Mouse (Mus musculus) stomach, embryonic 16.5 days (tissue): ENCODE data around the gene N4bp1. TPM values are rescaled to one million over a fixed set of nuclear protein-coding genes. Genes with fewer than 3 reads are reported as not detected.

Experiments
- ATAC-seq: fragments of 200-750 bp; cut with Nextera tagmentation; 2 replicates; pipeline ENCODE4 v1.8.0; 2017; ENCODE audit warnings: moderate number of reproducible peaks, moderate TSS enrichment; ENCODE audit not compliant: insufficient read depth, low FRiP score
- H3K27ac ChIP-seq: fragments of 300-500 bp; sonication (generic); 2 replicates; pipeline ENCODE4 v1.5.1; 2014; ENCODE audit warnings: low read length
- H3K27me3 ChIP-seq: fragments of 300-500 bp; sonication (generic); 2 replicates; pipeline ENCODE4 v1.6.1; 2014; ENCODE audit warnings: low read length, control low read depth, mixed read lengths; ENCODE audit not compliant: control insufficient read depth, insufficient read depth
- H3K36me3 ChIP-seq: fragments of 300-500 bp; sonication (generic); 2 replicates; pipeline ENCODE4 v1.6.1; 2014; ENCODE audit warnings: low read length; ENCODE audit not compliant: control insufficient read depth, insufficient read depth
- H3K4me1 ChIP-seq: fragments of 300-500 bp; sonication (generic); 2 replicates; pipeline ENCODE4 v1.6.1; 2014; ENCODE audit warnings: low read length, control low read depth, mixed read lengths; ENCODE audit not compliant: control insufficient read depth, insufficient read depth
- H3K4me2 ChIP-seq: fragments of 300-500 bp; sonication (generic); 2 replicates; pipeline ENCODE4 v1.6.1; 2014; ENCODE audit warnings: low read depth, low read length, mixed read lengths
- H3K4me3 ChIP-seq: fragments of 300-500 bp; sonication (generic); replicated peaks from 2 replicates; pipeline ENCODE4 v1.5.1; 2014; ENCODE audit warnings: mild to moderate bottlenecking, low read length
- H3K9ac ChIP-seq: fragments of 300-500 bp; sonication (generic); 2 replicates; pipeline ENCODE4 v1.6.1; 2014; ENCODE audit warnings: low read length
- H3K9me3 ChIP-seq: fragments of 300-500 bp; sonication (generic); replicated peaks from 2 replicates; pipeline ENCODE4 v1.6.1; 2016; ENCODE audit warnings: low read length, control low read depth; ENCODE audit not compliant: control insufficient read depth
- WGBS: fragments of 180-500 bp; shearing (Covaris S2); extraction: QIAGEN DNeasy Blood & Tissue Kit; methylation state at CpG from one replicate; pipeline ENCODE4 v1.1.7; 2014; 5-methylcytosine and 5-hydroxymethylcytosine counted together
- polyA plus RNA-seq: library from polyadenylated mRNA; unstranded; fragments of >200 nt; fragmentation: Nextera tagmentation; extraction: Ambion mirVana; gene quantifications from 2 replicates; pipeline ENCODE4 v1.2.1, GENCODE M21; 2015

The N4bp1 gene
- polyA plus RNA-seq, 1 experiment from 2014 or later, result 6.8 TPM

- no peak for ATAC-seq
- H3K4me3 ChIP-seq, result no peak overlapping the region
- H3K27ac ChIP-seq, result no peak overlapping the region
- H3K36me3 ChIP-seq, result peaks cover 3% of the 10 kb centered on the region; the same call in 1 of the 2 replicates
- H3K4me2 ChIP-seq, result no peak overlapping the region
- H3K9me3 ChIP-seq, result no peaks in the 10 kb centered on the region
- no peaks in the 10 kb centered on the region for H3K27me3 ChIP-seq
- H3K4me1 ChIP-seq, result peaks cover 6% of the 10 kb centered on the region; the same call in 1 of the 2 replicates
- H3K9ac ChIP-seq, result no peak overlapping the region
- 87% methylated on average over 8 of the region's 8 CpGs for WGBS
Observed at GRCm38 (mm10) chr8:86853266-86853988, 31.6 kb downstream of the N4bp1 start.

GRCm38 (mm10) chr8:86852491-86852890 lies 32.6 kb downstream of the N4bp1 start:
- WGBS, result 93% methylated on average over 3 of the region's 3 CpGs
- Histone ChIP-seq H3K27me3 (no peaks in the 10 kb centered on the region), H3K4me3 (no peak overlapping the region), H3K4me2 (no peak overlapping the region), H3K9me3 (no peaks in the 10 kb centered on the region), H3K4me1 (peaks cover 6% of the 10 kb centered on the region; the same call in 1 of the 2 replicates), H3K27ac (no peak overlapping the region), H3K9ac (no peak overlapping the region), H3K36me3 (peaks cover 3% of the 10 kb centered on the region; the same call in 1 of the 2 replicates)
- no peak for ATAC-seq

GRCm38 (mm10) chr8:86848876-86849275 lies 36.2 kb downstream of the N4bp1 start:
- no peak overlapping the region for H3K4me3 ChIP-seq
- WGBS, result 75% methylated on average over 5 of the region's 5 CpGs
- H3K36me3 ChIP-seq, result peaks cover 3% of the 10 kb centered on the region; the same call in 1 of the 2 replicates
- no peaks in the 10 kb centered on the region; the same call in 1 of the 2 replicates for H3K4me1 ChIP-seq
- H3K9me3 ChIP-seq, result no peaks in the 10 kb centered on the region
- no peak overlapping the region for H3K27ac ChIP-seq
- H3K9ac ChIP-seq, result no peak overlapping the region
- H3K27me3 ChIP-seq, result no peaks in the 10 kb centered on the region
- no peak overlapping the region for H3K4me2 ChIP-seq
- no peak for ATAC-seq

- Histone ChIP-seq H3K27me3 (no peaks in the 10 kb centered on the region), H3K36me3 (peaks cover 3% of the 10 kb centered on the region; the same call in 1 of the 2 replicates), H3K4me2 (no peak overlapping the region), H3K4me1 (no peaks in the 10 kb centered on the region; the same call in 1 of the 2 replicates), H3K27ac (no peak overlapping the region), H3K9me3 (no peaks in the 10 kb centered on the region), H3K9ac (no peak overlapping the region), H3K4me3 (no peak overlapping the region)
- ATAC-seq, result no peak
- 78% methylated on average over 6 of the region's 6 CpGs for WGBS
Observed at GRCm38 (mm10) chr8:86848401-86848800, 36.7 kb downstream of the N4bp1 start.

- H3K9me3 ChIP-seq, result no peaks in the 10 kb centered on the region
- no peak for ATAC-seq
- H3K27ac ChIP-seq, result no peak overlapping the region
- no peak overlapping the region for H3K4me3 ChIP-seq
- H3K9ac ChIP-seq, result no peak overlapping the region
- no peak overlapping the region for H3K4me2 ChIP-seq
- WGBS, result 86% methylated on average over 3 of the region's 3 CpGs
- H3K36me3 ChIP-seq, result peaks cover 3% of the 10 kb centered on the region; the same call in 1 of the 2 replicates
- no peaks in the 10 kb centered on the region; the same call in 1 of the 2 replicates for H3K4me1 ChIP-seq
- H3K27me3 ChIP-seq, result no peaks in the 10 kb centered on the region
Observed at GRCm38 (mm10) chr8:86847091-86847490, 38.0 kb downstream of the N4bp1 start.

- Histone ChIP-seq H3K4me1 (no peaks in the 10 kb centered on the region; the same call in 1 of the 2 replicates), H3K27ac (no peak overlapping the region), H3K27me3 (no peaks in the 10 kb centered on the region), H3K36me3 (peaks cover 8% of the 10 kb centered on the region; the same call in 1 of the 2 replicates), H3K9ac (no peak overlapping the region), H3K4me2 (no peak overlapping the region), H3K4me3 (no peak overlapping the region), H3K9me3 (no peaks in the 10 kb centered on the region)
- WGBS, result 92% methylated on average over 5 of the region's 5 CpGs
- no peak for ATAC-seq
Observed at GRCm38 (mm10) chr8:86845875-86846274, 39.2 kb downstream of the N4bp1 start.

GRCm38 (mm10) chr8:86844856-86845255 lies 40.2 kb downstream of the N4bp1 start:
- peaks cover 8% of the 10 kb centered on the region; the same call in 1 of the 2 replicates for H3K36me3 ChIP-seq
- no peak overlapping the region for H3K4me2 ChIP-seq
- no peak overlapping the region for H3K4me3 ChIP-seq
- H3K4me1 ChIP-seq, result no peaks in the 10 kb centered on the region; the same call in 1 of the 2 replicates
- no peak overlapping the region for H3K9ac ChIP-seq
- ATAC-seq, result no peak
- no peaks in the 10 kb centered on the region for H3K27me3 ChIP-seq
- H3K27ac ChIP-seq, result no peak overlapping the region
- no peaks in the 10 kb centered on the region for H3K9me3 ChIP-seq
- 94% methylated on average over 6 of the region's 6 CpGs for WGBS

- peaks cover 8% of the 10 kb centered on the region; the same call in 1 of the 2 replicates for H3K36me3 ChIP-seq
- H3K27ac ChIP-seq, result no peak overlapping the region
- 59% methylated on average over 8 of the region's 8 CpGs for WGBS
- ATAC-seq, result no peak
- no peaks in the 10 kb centered on the region for H3K27me3 ChIP-seq
- H3K4me3 ChIP-seq, result no peak overlapping the region
- H3K4me1 ChIP-seq, result no peaks in the 10 kb centered on the region; the same call in 1 of the 2 replicates
- H3K9ac ChIP-seq, result no peak overlapping the region
- no peaks in the 10 kb centered on the region for H3K9me3 ChIP-seq
- no peak overlapping the region for H3K4me2 ChIP-seq
Observed at GRCm38 (mm10) chr8:86843896-86844295, 41.2 kb downstream of the N4bp1 start.

GRCm38 (mm10) chr8:86841556-86842309 lies 43.3 kb downstream of the N4bp1 start:
- H3K36me3 ChIP-seq, result peaks cover 8% of the 10 kb centered on the region; the same call in 1 of the 2 replicates
- H3K4me2 ChIP-seq, result no peak overlapping the region
- no peaks in the 10 kb centered on the region for H3K27me3 ChIP-seq

More at GRCm38 (mm10) chr8:86841556-86842309, 43.3 kb downstream of the N4bp1 start:
- ATAC-seq, result no peak
- Histone ChIP-seq H3K9me3 (no peaks in the 10 kb centered on the region), H3K4me3 (no peak overlapping the region), H3K9ac (no peak overlapping the region), H3K4me1 (no peaks in the 10 kb centered on the region; the same call in 1 of the 2 replicates), H3K27ac (no peak overlapping the region)
- WGBS, result 91% methylated on average over 8 of the region's 8 CpGs
